Mouse (Mus musculus) olfactory bulb, adult 2 months (tissue): Measurements from ENCODE around the gene Eif5b. TPM values are rescaled to one million over a fixed set of nuclear protein-coding genes. Genes with fewer than 3 reads are reported as not detected.

Experiments
- H3K27ac ChIP-seq: fragments of 200-500 bp; 2 replicates; pipeline ENCODE4 v1.5.1; 2012; ENCODE audit warnings: low read depth, low read length; ENCODE audit not compliant: insufficient read depth
- H3K4me1 ChIP-seq: fragments of 200-500 bp; 2 replicates; pipeline ENCODE4 v1.6.1; 2012; ENCODE audit warnings: low read length; ENCODE audit not compliant: control insufficient read depth, insufficient read depth
- H3K4me3 ChIP-seq: fragments of 200-500 bp; 2 replicates; pipeline ENCODE4 v1.5.1; 2012; ENCODE audit warnings: mild to moderate bottlenecking, low read depth, low read length, moderate library complexity; ENCODE audit not compliant: insufficient read depth
- CTCF ChIP-seq: fragments of 200-500 bp; IDR thresholded peaks from 2 replicates; pipeline ENCODE4 v1.5.1; 2012; ENCODE audit warnings: low read depth, mild to moderate bottlenecking, low read length, moderate library complexity; ENCODE audit not compliant: insufficient read depth
- POLR2A ChIP-seq: fragments of 200-500 bp; IDR thresholded peaks from 2 replicates; pipeline ENCODE4 v1.6.1; 2012; ENCODE audit warnings: mild to moderate bottlenecking, low read depth, low read length, moderate library complexity; ENCODE audit not compliant: insufficient read depth
- WGBS: fragments of 180-500 bp; shearing (Covaris S2); methylation state at CpG from one replicate; pipeline ENCODE4 v1.1.7; 2018; 5-methylcytosine and 5-hydroxymethylcytosine counted together
- polyA plus RNA-seq: library from polyadenylated mRNA; stranded (reverse); fragments of >200 nt; gene quantifications from 2 replicates; pipeline ENCODE4 v1.2.4, GENCODE M21; 2012; ENCODE audit warnings: low replicate concordance; ENCODE audit not compliant: missing spikeins, insufficient read depth, insufficient read length

The Eif5b gene
- polyA plus RNA-seq, 1 experiment: 38.8 TPM

GRCm38 (mm10) chr1:38071326-38071725 lies 73.5 kb downstream of the Eif5b start:
- Histone ChIP-seq H3K4me3 (no peak overlapping the region), H3K27ac (no peak overlapping the region), H3K4me1 (peaks cover 3% of the 10 kb centered on the region; the same call in 1 of the 2 replicates)
- 62% methylated on average over 8 of the region's 8 CpGs for WGBS
- no peak for TF ChIP-seq CTCF
- no peak for TF ChIP-seq POLR2A

- TF ChIP-seq CTCF: no peak
- no peak for TF ChIP-seq POLR2A
- H3K4me1 ChIP-seq: peaks cover 3% of the 10 kb centered on the region; the same call in 1 of the 2 replicates
- 84% methylated on average over 8 of the region's 8 CpGs for WGBS
- H3K27ac ChIP-seq: no peak overlapping the region
- H3K4me3 ChIP-seq: no peak overlapping the region
Observed at GRCm38 (mm10) chr1:38081316-38081715, 83.5 kb downstream of the Eif5b start.

- Histone ChIP-seq H3K27ac (no peak overlapping the region), H3K4me1 (no peaks in the 10 kb centered on the region), H3K4me3 (no peak overlapping the region)
- 62% methylated on average over 1 of the region's 1 CpGs for WGBS
- TF ChIP-seq CTCF (no peak), POLR2A (no peak)
Observed at GRCm38 (mm10) chr1:38103214-38103613, 105.4 kb downstream of the Eif5b start.

GRCm38 (mm10) chr1:38103813-38104212 lies 106.0 kb downstream of the Eif5b start:
- Histone ChIP-seq H3K4me3 (no peak overlapping the region), H3K4me1 (no peaks in the 10 kb centered on the region), H3K27ac (no peak overlapping the region)
- 87% methylated on average over 3 of the region's 3 CpGs for WGBS
- no peak for TF ChIP-seq POLR2A
- no peak for TF ChIP-seq CTCF

Other genes starting within 250 kb of the Eif5b start
- not detected in 2 replicates for gene Tsga10, start 131.6 kb upstream of the Eif5b start, polyA plus RNA-seq
- not detected in 2 replicates for gene Lipt1, start 126.3 kb upstream of the Eif5b start, polyA plus RNA-seq
- not detected in 2 replicates for gene Mitd1, start 107.6 kb upstream of the Eif5b start, polyA plus RNA-seq
- not detected in 2 replicates for gene Mrpl30, start 107.5 kb upstream of the Eif5b start, polyA plus RNA-seq
- gene Lyg2, start 81.5 kb upstream of the Eif5b start, polyA plus RNA-seq: not detected in 2 replicates
- not detected in 2 replicates for gene Lyg1, start 40.3 kb upstream of the Eif5b start, polyA plus RNA-seq
- not detected in 2 replicates for gene Txndc9, start 117 bp upstream of the Eif5b start, polyA plus RNA-seq
- not detected in 2 replicates for gene Rev1, start 131.8 kb downstream of the Eif5b start, polyA plus RNA-seq